Mouse (Mus musculus) left cerebral cortex, postnatal 14 days (tissue): ENCODE results near the gene Rnf216. TPM values are rescaled to one million over a fixed set of nuclear protein-coding genes. Genes with fewer than 3 reads are reported as not detected.

Experiments used
- DNase-seq, 2 experiments: peaks; one replicate each; pipeline ENCODE4 v3.0.0; 2021 to 2022; ENCODE audit warnings: low spot score in 2 of 2, mixed read lengths in 1 of 2
- intact Hi-C: fragments of 180-260 bp; cut with DNase I; formaldehyde crosslinking; loops from one replicate; pipeline ENCODE4 v1.15.1; 2025
- total RNA-seq, 2 experiments: library from RNA; stranded (reverse); gene quantifications; 2 replicates each; pipeline ENCODE4 v1.2.3; 2021

The Rnf216 gene
- total RNA-seq, 2 experiments from 2014 or later: 38.8 to 41.0 TPM

DNA sequence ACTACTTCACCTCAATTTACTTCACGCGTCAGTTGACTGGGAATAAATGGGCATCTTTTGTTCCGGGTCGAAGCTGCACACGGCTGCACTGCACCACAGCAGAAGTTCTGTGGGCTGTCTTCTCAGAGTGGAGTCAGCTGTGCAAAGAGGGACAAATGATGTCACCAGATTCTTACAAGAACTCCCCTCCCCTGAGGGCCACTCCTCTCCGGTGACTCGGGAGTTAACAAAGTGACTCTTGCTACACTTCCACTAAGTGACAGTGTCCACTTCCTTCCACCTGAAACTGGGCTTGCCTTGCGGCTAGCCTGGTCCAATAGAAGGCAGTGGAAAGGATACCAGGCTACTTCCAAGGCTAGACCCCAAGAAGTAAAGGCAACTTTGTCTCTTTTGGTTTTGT lies 9.3 kb upstream of the Rnf216 start:
- intact Hi-C loops: no loop called here

DNA sequence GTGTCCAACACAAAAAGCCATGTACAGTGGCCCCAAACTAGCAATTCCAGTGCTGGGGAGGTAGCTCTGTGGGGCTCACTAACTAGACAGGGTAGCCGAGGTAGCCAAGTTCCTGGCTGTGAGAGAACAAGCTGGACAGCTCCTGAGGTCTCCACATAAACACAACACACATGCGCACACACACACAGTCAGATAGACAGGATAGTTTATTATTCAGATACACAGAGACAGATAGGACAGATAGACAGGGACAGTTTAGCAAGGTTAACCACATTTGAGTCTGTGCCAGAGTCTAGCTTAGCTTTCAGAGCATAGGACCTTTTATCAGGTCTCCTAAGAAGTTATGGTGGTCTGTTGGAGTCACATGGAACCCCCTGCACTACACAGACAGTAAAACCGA lies 6.0 kb downstream of the Rnf216 start:
- DNase-seq: no peak
- intact Hi-C loops: no loop called here

More for the DNA sequence above, 9.3 kb upstream of the Rnf216 start:
- no peak for DNase-seq

DNA sequence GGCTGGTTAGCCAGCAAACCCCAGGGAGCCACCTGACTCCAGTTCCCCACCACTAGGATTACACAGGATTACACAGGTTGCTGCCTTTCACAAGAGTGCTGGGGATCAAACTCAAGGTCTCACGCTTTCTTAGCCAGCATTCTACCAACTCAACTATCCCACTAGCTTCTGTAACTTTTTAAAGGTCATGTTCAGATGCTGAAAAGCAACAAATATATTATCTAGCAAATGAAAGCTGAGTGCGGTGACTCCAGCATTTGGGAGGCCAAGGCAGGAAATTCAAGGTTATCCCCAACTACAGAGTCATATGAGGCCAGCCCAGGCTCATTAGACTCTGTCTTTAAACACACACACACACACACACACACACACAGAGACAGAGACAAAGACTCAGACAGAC lies 9.6 kb downstream of the Rnf216 start:
- intact Hi-C loops: no loop called here
- no peak for DNase-seq

DNA sequence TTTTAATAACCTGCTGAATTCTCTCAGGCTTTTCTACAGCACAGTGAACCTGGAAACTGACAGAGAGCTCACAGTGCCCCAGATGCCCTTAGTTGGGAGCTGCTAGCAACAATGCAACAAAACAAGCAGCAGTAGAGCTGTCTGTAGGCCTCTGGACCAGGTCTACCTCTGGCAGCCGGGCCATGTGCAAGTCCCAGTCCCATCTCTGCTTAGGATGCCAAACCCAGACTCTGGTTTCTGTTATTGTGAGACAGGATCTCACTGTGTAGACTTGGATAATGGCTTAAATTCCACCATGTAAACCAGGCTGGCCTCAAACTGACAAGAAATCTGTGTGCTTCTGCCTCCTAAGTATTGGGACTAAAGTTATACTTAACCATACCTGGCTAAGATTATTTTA lies 11.2 kb downstream of the Rnf216 start:
- DNase-seq: no peak
- intact Hi-C loops: no loop called here

DNA sequence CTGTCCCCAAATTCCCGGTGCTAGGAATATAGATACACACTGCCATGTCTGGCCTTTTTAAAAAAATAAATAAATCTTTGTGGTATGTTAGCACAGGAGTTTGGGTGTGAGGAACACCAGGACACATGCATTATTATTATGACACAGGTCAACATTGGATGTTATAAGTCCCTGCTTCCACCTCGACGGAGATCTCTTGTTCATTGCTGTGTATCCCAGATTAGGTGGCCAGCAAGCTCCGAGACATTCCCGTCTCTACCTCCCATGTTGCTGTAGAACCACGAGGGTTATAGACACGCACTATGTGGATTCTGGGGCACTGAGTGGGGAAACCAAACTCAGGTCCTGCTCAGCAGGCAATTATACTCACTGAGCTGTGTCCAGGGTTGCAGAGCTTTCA lies 17.5 kb downstream of the Rnf216 start:
- DNase-seq: no peak
- intact Hi-C loops: no loop called here

DNA sequence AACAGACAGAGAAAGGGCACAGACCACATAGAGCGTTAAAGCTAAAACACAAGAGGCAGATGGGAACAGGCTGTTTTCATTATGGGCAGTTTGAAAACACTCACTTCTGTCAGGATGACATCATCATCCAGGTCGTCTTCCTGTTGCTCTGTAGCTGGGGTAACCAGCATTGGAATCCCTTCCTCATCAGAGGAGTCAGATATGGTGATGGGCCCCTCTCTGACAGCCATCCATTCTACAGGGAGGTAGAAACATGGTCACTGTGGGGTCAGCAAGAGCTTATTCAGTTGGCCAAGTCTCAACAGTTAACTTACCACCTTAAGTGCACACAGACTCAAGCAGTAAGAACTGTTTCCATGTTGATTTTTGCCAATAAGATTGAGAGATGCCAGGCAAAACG lies 19.9 kb downstream of the Rnf216 start:
- intact Hi-C loops: no loop called here
- DNase-seq: no peak

GRCm38 (mm10) chr5:143084898-143085297 lies 27.9 kb downstream of the Rnf216 start:
- DNase-seq: peak; percentile 31 to 34
- intact Hi-C loops: no loop called here

GRCm38 (mm10) chr5:143079806-143080205 lies 33.0 kb downstream of the Rnf216 start:
- DNase-seq: no peak
- intact Hi-C loops: no loop called here

- DNase-seq: no peak
- intact Hi-C loops: no loop called here
Measured at GRCm38 (mm10) chr5:143076603-143077143, 36.1 kb downstream of the Rnf216 start.

DNA sequence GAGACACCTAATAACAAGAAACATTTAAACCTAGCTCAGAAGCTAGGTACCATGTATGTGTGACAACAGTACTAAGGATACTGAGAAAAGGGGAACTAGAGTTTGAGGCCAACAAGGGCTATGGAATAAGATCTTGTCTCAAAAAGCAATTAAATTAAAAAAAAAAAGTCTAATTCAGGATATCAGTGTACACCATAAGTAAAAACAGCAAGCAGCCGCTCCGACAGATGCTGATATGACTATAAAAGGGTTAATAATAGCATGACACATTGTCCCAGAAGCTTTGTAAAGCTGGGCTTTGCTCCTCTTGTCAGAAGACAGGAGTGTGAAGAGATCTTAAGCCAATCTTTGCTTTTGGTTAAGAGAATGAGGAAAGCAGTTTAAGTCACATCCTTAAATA lies 36.8 kb downstream of the Rnf216 start:
- intact Hi-C loops: no loop called here
- DNase-seq: no peak

GRCm38 (mm10) chr5:143069048-143069447 lies 43.7 kb downstream of the Rnf216 start:
- intact Hi-C loops: loop anchor here (5.0 kb wide), 1 partner anchor 192 kb away; no protein-coding TSS in a partner anchor
- no peak for DNase-seq

- DNase-seq: no peak
- intact Hi-C loops: loop anchor here (5.0 kb wide), 1 partner anchor 191 kb away; no protein-coding TSS in a partner anchor
Measured at GRCm38 (mm10) chr5:143068382-143068781, 44.4 kb downstream of the Rnf216 start.

GRCm38 (mm10) chr5:143066551-143066958 lies 46.2 kb downstream of the Rnf216 start:
- peak; percentile 84 to 88 for DNase-seq
- intact Hi-C loops: loop anchor here (2.0 to 5.0 kb wide), 2 partner anchors 130 to 189 kb away; no protein-coding TSS in a partner anchor

DNA sequence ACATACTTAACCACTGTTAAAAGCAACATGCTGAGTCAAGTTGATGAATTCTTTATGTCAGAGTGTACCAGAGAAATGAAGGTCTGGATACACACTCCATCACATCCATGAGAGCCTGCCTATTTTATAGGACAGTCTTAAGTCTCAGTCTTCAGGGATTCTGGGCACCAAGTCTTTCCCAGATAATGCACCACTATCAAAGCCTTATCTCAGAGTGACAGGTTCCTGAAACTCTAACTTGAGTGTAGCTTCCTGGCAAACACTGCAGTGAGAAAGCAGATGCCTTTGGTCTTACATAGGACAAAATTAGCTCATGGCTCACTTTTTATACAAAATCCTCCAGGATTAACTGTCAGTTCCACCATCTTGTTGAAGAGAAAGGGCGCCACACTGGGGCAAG lies 46.7 kb downstream of the Rnf216 start:
- intact Hi-C loops: loop anchor here (2.0 to 5.0 kb wide), 2 partner anchors 129 to 189 kb away; no protein-coding TSS in a partner anchor
- no peak for DNase-seq

DNA sequence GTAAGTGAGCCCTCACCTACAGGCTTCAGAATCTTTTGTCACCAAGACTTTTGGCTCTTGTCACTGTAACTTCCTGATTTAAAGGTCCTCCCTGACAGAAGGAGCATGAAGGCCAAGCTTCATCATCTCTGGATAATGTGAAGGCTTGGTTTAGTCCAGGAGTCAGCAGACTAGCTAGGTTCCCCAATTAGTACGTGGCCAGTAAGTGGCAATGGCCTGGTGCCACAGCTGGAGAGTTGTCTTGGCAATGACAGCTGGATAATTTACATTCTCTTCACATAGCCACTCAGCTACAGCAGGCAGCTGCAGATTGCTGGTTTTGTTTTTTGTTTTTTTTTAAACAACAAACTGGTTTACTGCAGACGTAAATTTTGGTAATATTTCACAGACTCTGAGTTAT lies 47.6 kb downstream of the Rnf216 start:
- intact Hi-C loops: loop anchor here (5.0 kb wide), 1 partner anchor 188 kb away; no protein-coding TSS in a partner anchor
- DNase-seq: peak in 1 of 2 experiments; percentile 78

DNA sequence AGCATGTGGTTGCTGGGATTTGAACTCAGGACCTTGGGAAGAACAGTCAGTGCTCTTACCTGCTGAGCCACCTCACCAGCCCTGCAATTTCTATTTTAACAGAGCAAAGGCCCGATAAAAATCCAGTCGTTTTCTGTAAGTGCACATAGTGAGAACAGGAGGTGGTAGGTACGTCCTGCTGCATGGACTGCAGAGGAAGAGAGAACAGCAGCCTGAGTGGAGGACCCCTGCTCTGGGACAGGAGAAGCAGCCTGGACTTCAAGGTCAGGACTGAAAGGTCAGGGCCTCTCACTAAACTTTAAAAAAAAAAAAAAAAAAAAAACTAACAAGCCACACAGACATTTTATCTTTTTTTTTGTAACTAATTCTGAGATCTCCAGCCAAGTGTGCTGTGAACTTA lies 50.5 kb downstream of the Rnf216 start:
- intact Hi-C loops: no loop called here

GRCm38 (mm10) chr5:143061511-143061910 lies 51.3 kb downstream of the Rnf216 start:
- DNase-seq: peak; percentile 30 to 38
- intact Hi-C loops: no loop called here

More for the DNA sequence above, 50.5 kb downstream of the Rnf216 start:
- DNase-seq: no peak

GRCm38 (mm10) chr5:143060774-143061385 lies 51.9 kb downstream of the Rnf216 start:
- no peak for DNase-seq
- intact Hi-C loops: no loop called here

DNA sequence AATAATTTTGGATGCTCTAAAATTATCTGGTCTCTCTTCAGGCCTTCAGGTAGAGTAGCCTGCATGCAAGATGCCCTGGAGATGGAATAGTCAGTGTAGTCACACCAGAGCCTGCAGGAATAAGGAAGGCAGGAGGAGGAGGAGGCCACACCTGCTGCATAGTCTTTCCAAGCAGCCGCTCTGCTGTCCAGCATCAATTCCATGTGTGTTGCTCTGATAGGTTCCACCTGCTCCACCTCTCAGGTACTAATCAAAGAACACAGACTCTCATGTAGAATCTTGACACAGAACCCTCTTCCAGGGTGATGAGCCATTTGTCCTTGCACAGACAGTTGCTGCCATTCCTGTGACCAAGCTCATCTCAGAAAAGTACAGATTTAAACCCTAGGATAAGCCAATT lies 52.8 kb downstream of the Rnf216 start:
- intact Hi-C loops: no loop called here

GRCm38 (mm10) chr5:143059182-143059581 lies 53.6 kb downstream of the Rnf216 start:
- intact Hi-C loops: no loop called here
- no peak for DNase-seq

More for the DNA sequence above, 52.8 kb downstream of the Rnf216 start:
- no peak for DNase-seq

GRCm38 (mm10) chr5:143058675-143059074 lies 54.1 kb downstream of the Rnf216 start:
- intact Hi-C loops: no loop called here
- DNase-seq: no peak
